Mouse (Mus musculus): ENCODE data around the gene Creb3. TPM values are rescaled to one million over a fixed set of nuclear protein-coding genes. Genes with fewer than 3 reads are reported as not detected.
A peak's percentile ranks its signal among the peaks of the same experiment; 100 is the strongest.

Creb3 gene
- polyA plus RNA-seq, 1 experiment, result 24.4 TPM

GRCm38 (mm10) chr4:43575356-43575755, 13.2 kb downstream of the Creb3 start:
- TF ChIP-seq POLR2A (IDR thresholded peaks at IDR 0.05; ENCODE audit: insufficient read depth, low read length) (no peak), CTCF (IDR thresholded peaks at IDR 0.05; ENCODE audit: low read depth, low read length) (no peak), EP300 (IDR thresholded peaks at IDR 0.05; ENCODE audit: insufficient read depth, low read depth, low read length) (no peak)
- Histone ChIP-seq H3K36me3 (ENCODE audit: control insufficient read depth, insufficient read depth, low read length, poor library complexity, severe bottlenecking) (no peaks in the 10 kb centered on the region), H3K4me3 (ENCODE audit: low read depth, low read length) (no peak overlapping the region)

GRCm38 (mm10) chr4:43577237-43577881, 15.2 kb downstream of the Creb3 start:
- Histone ChIP-seq H3K36me3 (ENCODE audit: control insufficient read depth, insufficient read depth, low read length, poor library complexity, severe bottlenecking) (peaks cover 3% of the 10 kb centered on the region; the same call in 1 of the 2 replicates), H3K27ac (ENCODE audit: insufficient read depth, low read length) (no peak overlapping the region)

More at GRCm38 (mm10) chr4:43575356-43575755, 13.2 kb downstream of the Creb3 start:
- Histone ChIP-seq H3K27ac (ENCODE audit: insufficient read depth, low read length) (no peak overlapping the region), H3K27me3 (ENCODE audit: control insufficient read depth, insufficient read depth, low read length, poor library complexity, severe bottlenecking) (no peaks in the 10 kb centered on the region), H3K9ac (ENCODE audit: low read depth, poor library complexity, severe bottlenecking) (no peak overlapping the region), H3K4me1 (ENCODE audit: control insufficient read depth, insufficient read depth, low read length) (peaks cover 3% of the 10 kb centered on the region), H3K9me3 (replicated peaks; ENCODE audit: control insufficient read depth, insufficient read depth, low read length, poor library complexity, severe bottlenecking) (no peaks in the 10 kb centered on the region)

GRCm38 (mm10) chr4:43578376-43579204, 16.5 kb downstream of the Creb3 start, which contains the start of the genes Rgp1 and Gba2:
Rgp1 (plus strand) TSS chr4:43578715.
Gba2 (minus strand) TSS chr4:43578873.
- Histone ChIP-seq H3K9me3 (replicated peaks; ENCODE audit: control insufficient read depth, insufficient read depth, low read length, poor library complexity, severe bottlenecking) (no peaks in the 10 kb centered on the region), H3K9ac (ENCODE audit: low read depth, poor library complexity, severe bottlenecking) (peak within 1 kb of the TSS; percentile 75), H3K36me3 (ENCODE audit: control insufficient read depth, insufficient read depth, low read length, poor library complexity, severe bottlenecking) (peaks cover 7% of the 10 kb centered on the region), H3K4me3 (ENCODE audit: low read depth, low read length) (peak within 1 kb of the TSS; percentile 91), H3K27ac (ENCODE audit: insufficient read depth, low read length) (no peak within 1 kb of the TSS), H3K27me3 (ENCODE audit: control insufficient read depth, insufficient read depth, low read length, poor library complexity, severe bottlenecking) (no peaks in the 10 kb centered on the region), H3K4me1 (ENCODE audit: control insufficient read depth, insufficient read depth, low read length) (peaks cover 3% of the 10 kb centered on the region)
- TF ChIP-seq CTCF (IDR thresholded peaks at IDR 0.05; ENCODE audit: low read depth, low read length), result no peak
- no peak for TF ChIP-seq POLR2A (IDR thresholded peaks at IDR 0.05; ENCODE audit: insufficient read depth, low read length)

More at GRCm38 (mm10) chr4:43577237-43577881, 15.2 kb downstream of the Creb3 start:
- Histone ChIP-seq H3K4me3 (ENCODE audit: low read depth, low read length) (no peak overlapping the region; the same call in 1 of the 2 replicates), H3K27me3 (ENCODE audit: control insufficient read depth, insufficient read depth, low read length, poor library complexity, severe bottlenecking) (no peaks in the 10 kb centered on the region), H3K4me1 (ENCODE audit: control insufficient read depth, insufficient read depth, low read length) (peaks cover 3% of the 10 kb centered on the region), H3K9me3 (replicated peaks; ENCODE audit: control insufficient read depth, insufficient read depth, low read length, poor library complexity, severe bottlenecking) (no peaks in the 10 kb centered on the region), H3K9ac (ENCODE audit: low read depth, poor library complexity, severe bottlenecking) (0 out of 2 replicates have a peak overlapping the region, but pooled peaks have one; percentile 75)
- no peak for TF ChIP-seq EP300 (IDR thresholded peaks at IDR 0.05; ENCODE audit: insufficient read depth, low read depth, low read length)
- TF ChIP-seq CTCF (IDR thresholded peaks at IDR 0.05; ENCODE audit: low read depth, low read length), result no peak
- no peak for TF ChIP-seq POLR2A (IDR thresholded peaks at IDR 0.05; ENCODE audit: insufficient read depth, low read length)

GRCm38 (mm10) chr4:43579256-43579655, 17.1 kb downstream of the Creb3 start:
- H3K9ac ChIP-seq (ENCODE audit: low read depth, poor library complexity, severe bottlenecking), result peak overlapping the region; percentile 75
- no peak overlapping the region for H3K27ac ChIP-seq (ENCODE audit: insufficient read depth, low read length)
- no peaks in the 10 kb centered on the region for H3K27me3 ChIP-seq (ENCODE audit: control insufficient read depth, insufficient read depth, low read length, poor library complexity, severe bottlenecking)
- H3K4me3 ChIP-seq (ENCODE audit: low read depth, low read length), result peak overlapping the region; percentile 91
- H3K36me3 ChIP-seq (ENCODE audit: control insufficient read depth, insufficient read depth, low read length, poor library complexity, severe bottlenecking), result peaks cover 7% of the 10 kb centered on the region
- no peaks in the 10 kb centered on the region for H3K9me3 ChIP-seq (replicated peaks; ENCODE audit: control insufficient read depth, insufficient read depth, low read length, poor library complexity, severe bottlenecking)
- H3K4me1 ChIP-seq (ENCODE audit: control insufficient read depth, insufficient read depth, low read length), result peaks cover 3% of the 10 kb centered on the region
- no peak for TF ChIP-seq CTCF (IDR thresholded peaks at IDR 0.05; ENCODE audit: low read depth, low read length)
- no peak for TF ChIP-seq EP300 (IDR thresholded peaks at IDR 0.05; ENCODE audit: insufficient read depth, low read depth, low read length)
- no peak for TF ChIP-seq POLR2A (IDR thresholded peaks at IDR 0.05; ENCODE audit: insufficient read depth, low read length)

- Histone ChIP-seq H3K36me3 (ENCODE audit: control insufficient read depth, insufficient read depth, low read length, poor library complexity, severe bottlenecking) (peaks cover 7% of the 10 kb centered on the region), H3K4me3 (ENCODE audit: low read depth, low read length) (no peak overlapping the region), H3K9me3 (replicated peaks; ENCODE audit: control insufficient read depth, insufficient read depth, low read length, poor library complexity, severe bottlenecking) (no peaks in the 10 kb centered on the region), H3K27me3 (ENCODE audit: control insufficient read depth, insufficient read depth, low read length, poor library complexity, severe bottlenecking) (no peaks in the 10 kb centered on the region), H3K4me1 (ENCODE audit: control insufficient read depth, insufficient read depth, low read length) (peaks cover 3% of the 10 kb centered on the region), H3K27ac (ENCODE audit: insufficient read depth, low read length) (no peak overlapping the region), H3K9ac (ENCODE audit: low read depth, poor library complexity, severe bottlenecking) (no peak overlapping the region)
- TF ChIP-seq POLR2A (IDR thresholded peaks at IDR 0.05; ENCODE audit: insufficient read depth, low read length) (no peak), CTCF (IDR thresholded peaks at IDR 0.05; ENCODE audit: low read depth, low read length) (no peak), EP300 (IDR thresholded peaks at IDR 0.05; ENCODE audit: insufficient read depth, low read depth, low read length) (no peak)
Measured at GRCm38 (mm10) chr4:43579731-43580130, 17.6 kb downstream of the Creb3 start.

All from ES-Bruce4 (cell line).